Mouse (Mus musculus): ENCODE data around the gene Wscd2. TPM values are rescaled to one million over a fixed set of nuclear protein-coding genes. Genes with fewer than 3 reads are reported as not detected.

Gene Wscd2
- polyA plus RNA-seq, 1 experiment: 13.6 TPM

DNA sequence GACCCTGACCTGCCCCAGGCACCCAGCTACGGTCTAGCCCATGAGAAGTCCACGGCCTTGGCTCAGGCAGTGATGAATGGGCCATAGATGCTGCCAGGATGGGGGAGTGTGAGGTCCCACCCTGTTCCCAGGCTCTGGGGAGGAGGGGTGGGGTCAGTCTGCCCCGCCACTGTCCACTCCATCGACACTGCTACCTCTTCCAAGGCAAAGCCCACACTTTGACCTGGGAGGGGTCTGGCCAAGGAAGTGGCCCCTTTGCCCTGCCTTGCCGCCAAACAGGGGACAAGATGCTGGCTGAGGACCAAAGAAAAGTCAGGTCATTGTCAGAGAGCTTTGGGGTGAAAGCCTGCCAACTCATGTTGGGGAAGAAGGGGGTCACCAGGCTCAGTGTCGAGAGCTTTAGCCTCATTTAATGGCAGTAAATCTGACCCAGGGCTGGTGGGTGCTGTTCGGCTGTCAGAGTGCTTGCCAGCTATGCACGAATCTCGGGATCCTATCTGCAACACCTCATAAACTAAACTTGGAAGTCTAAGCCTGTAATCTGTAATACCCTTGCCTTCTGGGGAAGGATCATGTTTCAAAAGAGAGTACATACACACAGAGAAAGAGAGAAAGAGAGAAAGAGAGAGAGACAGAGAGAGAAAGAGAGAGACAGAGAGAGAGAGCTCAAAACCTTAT is 143.0 kb downstream of the Wscd2 start:
- Histone ChIP-seq H3K27ac (ENCODE audit: control insufficient read depth, insufficient read depth, low read depth, low read length) (no peak overlapping the region), H3K4me1 (ENCODE audit: control insufficient read depth, insufficient read depth, low read length) (no peaks in the 10 kb centered on the region), H3K36me3 (ENCODE audit: control insufficient read depth, insufficient read depth, low read length) (no peaks in the 10 kb centered on the region), H3K4me3 (ENCODE audit: control insufficient read depth, low read depth, low read length) (no peak overlapping the region), H3K27me3 (ENCODE audit: control insufficient read depth, insufficient read depth, low read length) (no peaks in the 10 kb centered on the region)
- no peak for TF ChIP-seq CTCF (IDR thresholded peaks at IDR 0.05; ENCODE audit: control insufficient read depth, insufficient read depth, insufficient replicate concordance, low read depth, low read length)
- TF ChIP-seq POLR2A (IDR thresholded peaks at IDR 0.05; ENCODE audit: control insufficient read depth, low read depth, low read length): no peak

DNA sequence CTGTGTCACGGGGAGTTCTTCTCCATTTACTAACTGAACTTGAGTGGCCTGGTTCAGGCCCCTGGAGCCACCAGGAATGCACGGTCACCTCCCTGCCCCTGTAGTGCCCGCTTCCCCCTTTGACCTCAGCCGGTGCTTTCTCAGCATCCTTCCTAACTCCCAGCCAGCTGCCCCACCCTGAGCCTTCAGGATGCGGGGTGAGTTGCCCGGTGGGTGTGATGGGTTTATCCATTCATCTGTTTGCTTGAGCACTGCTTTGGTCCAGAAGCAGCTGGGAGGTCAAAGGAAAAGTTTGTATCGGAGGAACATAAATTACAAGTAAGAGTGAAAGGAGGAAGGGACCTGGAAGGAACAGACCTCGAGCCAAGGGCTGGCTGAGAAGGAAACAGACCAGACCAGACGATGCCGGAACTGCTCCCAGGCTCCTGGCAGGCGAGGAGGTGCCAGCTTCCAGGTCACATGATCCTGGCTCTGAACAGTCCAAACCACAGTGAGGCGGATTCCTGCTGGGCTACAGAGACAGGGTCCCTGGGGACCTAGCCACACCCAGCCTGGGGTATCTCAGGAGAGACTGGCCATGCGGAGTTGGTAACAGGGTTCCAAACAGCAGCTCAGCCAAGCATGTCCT is 144.0 kb downstream of the Wscd2 start:
- Histone ChIP-seq H3K4me1 (ENCODE audit: control insufficient read depth, insufficient read depth, low read length) (no peaks in the 10 kb centered on the region), H3K27ac (ENCODE audit: control insufficient read depth, insufficient read depth, low read depth, low read length) (no peak overlapping the region), H3K27me3 (ENCODE audit: control insufficient read depth, insufficient read depth, low read length) (no peaks in the 10 kb centered on the region), H3K36me3 (ENCODE audit: control insufficient read depth, insufficient read depth, low read length) (no peaks in the 10 kb centered on the region), H3K4me3 (ENCODE audit: control insufficient read depth, low read depth, low read length) (no peak overlapping the region)
- no peak for TF ChIP-seq CTCF (IDR thresholded peaks at IDR 0.05; ENCODE audit: control insufficient read depth, insufficient read depth, insufficient replicate concordance, low read depth, low read length)
- no peak for TF ChIP-seq POLR2A (IDR thresholded peaks at IDR 0.05; ENCODE audit: control insufficient read depth, low read depth, low read length)

DNA sequence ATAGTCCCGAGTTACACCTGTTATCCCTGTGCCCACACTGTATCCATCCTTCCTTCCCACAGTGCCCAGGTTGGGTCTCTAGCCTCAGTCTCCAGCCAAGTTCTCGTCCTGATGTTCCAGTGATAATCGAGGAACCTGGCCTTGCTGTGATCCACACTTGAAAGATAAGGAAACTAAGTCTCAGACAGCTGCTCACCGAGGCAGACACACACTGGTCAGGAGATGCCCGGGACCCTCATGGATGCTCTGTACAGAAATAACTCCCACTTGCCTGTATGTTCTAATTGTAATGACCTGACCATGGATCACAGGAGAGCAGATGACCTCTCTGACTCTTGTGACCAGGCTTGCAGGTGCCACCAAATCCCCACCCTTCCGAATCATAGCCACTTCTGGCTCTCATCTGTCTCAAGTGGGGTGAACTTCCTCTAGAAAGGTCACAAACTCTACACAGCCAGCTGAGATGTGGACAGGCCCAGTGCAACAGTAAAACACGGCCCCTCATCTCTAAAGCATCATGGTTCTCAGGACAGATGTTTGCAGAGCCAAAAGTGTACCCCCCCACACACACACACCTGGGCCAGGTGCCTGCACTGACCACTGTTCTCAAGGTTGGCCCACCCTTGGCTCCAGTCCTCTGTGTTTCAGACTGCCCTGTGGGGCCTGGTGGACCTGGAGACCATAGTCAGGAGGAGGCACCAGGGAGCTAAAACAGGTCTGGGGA is 144.9 kb downstream of the Wscd2 start:
- Histone ChIP-seq H3K27me3 (ENCODE audit: control insufficient read depth, insufficient read depth, low read length) (no peaks in the 10 kb centered on the region), H3K27ac (ENCODE audit: control insufficient read depth, insufficient read depth, low read depth, low read length) (no peak overlapping the region), H3K36me3 (ENCODE audit: control insufficient read depth, insufficient read depth, low read length) (no peaks in the 10 kb centered on the region), H3K4me3 (ENCODE audit: control insufficient read depth, low read depth, low read length) (no peak overlapping the region), H3K4me1 (ENCODE audit: control insufficient read depth, insufficient read depth, low read length) (no peaks in the 10 kb centered on the region)
- TF ChIP-seq POLR2A (IDR thresholded peaks at IDR 0.05; ENCODE audit: control insufficient read depth, low read depth, low read length) (no peak), CTCF (IDR thresholded peaks at IDR 0.05; ENCODE audit: control insufficient read depth, insufficient read depth, insufficient replicate concordance, low read depth, low read length) (no peak)

DNA sequence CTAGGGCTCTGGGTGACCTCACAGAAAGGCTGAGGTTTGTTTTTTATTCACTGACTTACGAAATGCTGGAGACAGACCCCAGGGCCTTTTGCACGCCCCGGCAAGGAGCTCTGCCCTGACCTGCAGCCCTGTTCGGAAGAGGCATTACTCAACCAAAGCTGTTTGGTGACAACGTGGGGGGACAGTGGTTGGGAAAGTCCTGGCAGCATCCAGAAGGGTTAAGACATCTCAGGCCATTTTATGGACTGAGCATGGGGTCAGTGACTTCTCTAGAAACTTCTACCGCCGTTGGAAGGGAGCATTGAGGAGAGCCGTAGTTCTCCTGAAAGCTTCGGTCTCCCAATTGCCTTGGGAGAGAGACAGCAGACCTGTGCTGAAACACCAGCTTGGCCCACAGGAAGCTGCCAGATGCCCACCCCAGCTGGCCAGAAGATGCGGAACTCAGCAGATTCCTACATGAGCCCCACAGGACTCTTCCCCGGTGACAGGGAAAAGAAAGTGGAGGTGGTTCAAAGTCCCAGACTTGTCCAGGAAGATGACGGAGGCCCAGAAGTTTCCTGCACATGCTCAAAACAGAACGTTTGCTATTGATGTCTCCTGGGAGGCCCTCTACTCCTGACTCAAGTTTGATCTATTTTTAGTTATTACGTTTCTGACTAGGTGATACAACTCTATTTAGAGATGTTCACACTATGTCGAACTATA is 145.9 kb downstream of the Wscd2 start:
- Histone ChIP-seq H3K4me3 (ENCODE audit: control insufficient read depth, low read depth, low read length) (no peak overlapping the region), H3K4me1 (ENCODE audit: control insufficient read depth, insufficient read depth, low read length) (no peaks in the 10 kb centered on the region), H3K36me3 (ENCODE audit: control insufficient read depth, insufficient read depth, low read length) (no peaks in the 10 kb centered on the region), H3K27ac (ENCODE audit: control insufficient read depth, insufficient read depth, low read depth, low read length) (no peak overlapping the region), H3K27me3 (ENCODE audit: control insufficient read depth, insufficient read depth, low read length) (no peaks in the 10 kb centered on the region)
- TF ChIP-seq POLR2A (IDR thresholded peaks at IDR 0.05; ENCODE audit: control insufficient read depth, low read depth, low read length) (no peak), CTCF (IDR thresholded peaks at IDR 0.05; ENCODE audit: control insufficient read depth, insufficient read depth, insufficient replicate concordance, low read depth, low read length) (no peak)

DNA sequence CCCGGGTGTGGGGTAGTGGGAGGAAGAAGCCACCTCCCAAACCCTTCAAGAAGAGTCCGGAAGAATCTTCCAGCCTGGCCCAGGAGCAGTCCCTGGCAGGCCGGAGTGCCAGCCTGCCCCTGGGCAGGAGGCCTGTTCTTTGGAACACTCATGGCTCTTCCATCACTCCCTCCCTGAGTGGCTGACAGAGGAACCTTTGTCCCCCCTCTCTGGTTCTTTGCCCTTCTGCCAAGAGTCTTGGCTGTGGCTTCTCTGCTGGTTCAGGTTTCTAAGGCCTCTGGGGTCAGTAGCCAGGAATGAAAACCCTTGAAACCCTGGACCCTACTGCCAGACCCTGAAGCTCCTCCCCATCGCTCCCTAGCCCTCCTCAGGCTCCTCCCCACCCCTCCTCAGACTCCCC is 147.5 kb downstream of the Wscd2 start:
- Histone ChIP-seq H3K27ac (ENCODE audit: control insufficient read depth, insufficient read depth, low read depth, low read length) (no peak overlapping the region), H3K4me1 (ENCODE audit: control insufficient read depth, insufficient read depth, low read length) (no peaks in the 10 kb centered on the region), H3K4me3 (ENCODE audit: control insufficient read depth, low read depth, low read length) (no peak overlapping the region), H3K36me3 (ENCODE audit: control insufficient read depth, insufficient read depth, low read length) (no peaks in the 10 kb centered on the region), H3K27me3 (ENCODE audit: control insufficient read depth, insufficient read depth, low read length) (no peaks in the 10 kb centered on the region)
- TF ChIP-seq CTCF (IDR thresholded peaks at IDR 0.05; ENCODE audit: control insufficient read depth, insufficient read depth, insufficient replicate concordance, low read depth, low read length): no peak
- TF ChIP-seq POLR2A (IDR thresholded peaks at IDR 0.05; ENCODE audit: control insufficient read depth, low read depth, low read length): no peak

DNA sequence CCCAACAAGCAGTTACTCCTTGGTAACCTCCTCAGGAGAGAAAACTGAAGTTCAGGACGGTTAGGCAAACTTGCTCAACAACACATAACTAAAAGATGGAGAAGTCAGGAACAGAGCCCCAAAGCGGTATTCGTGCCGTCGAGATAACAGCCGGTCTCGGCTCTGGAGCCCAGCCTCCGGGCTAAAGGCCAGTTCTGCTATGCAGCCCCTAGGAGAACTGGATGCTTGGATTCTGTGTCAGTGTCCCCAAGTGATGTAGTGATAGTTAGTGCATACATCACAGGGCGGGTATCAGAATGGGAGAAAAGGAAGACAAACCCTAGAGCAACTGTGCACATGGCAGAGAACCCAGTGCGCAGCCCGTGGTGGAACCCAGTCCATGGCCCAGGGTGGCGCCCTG is 147.9 kb downstream of the Wscd2 start:
- no peak overlapping the region for H3K27ac ChIP-seq (ENCODE audit: control insufficient read depth, insufficient read depth, low read depth, low read length)
- no peaks in the 10 kb centered on the region for H3K36me3 ChIP-seq (ENCODE audit: control insufficient read depth, insufficient read depth, low read length)
- no peak overlapping the region for H3K4me3 ChIP-seq (ENCODE audit: control insufficient read depth, low read depth, low read length)
- peaks cover 2% of the 10 kb centered on the region; the same call in 1 of the 2 replicates for H3K4me1 ChIP-seq (ENCODE audit: control insufficient read depth, insufficient read depth, low read length)
- no peak for TF ChIP-seq CTCF (IDR thresholded peaks at IDR 0.05; ENCODE audit: control insufficient read depth, insufficient read depth, insufficient replicate concordance, low read depth, low read length)
- no peak for TF ChIP-seq POLR2A (IDR thresholded peaks at IDR 0.05; ENCODE audit: control insufficient read depth, low read depth, low read length)
- no peaks in the 10 kb centered on the region for H3K27me3 ChIP-seq (ENCODE audit: control insufficient read depth, insufficient read depth, low read length)

DNA sequence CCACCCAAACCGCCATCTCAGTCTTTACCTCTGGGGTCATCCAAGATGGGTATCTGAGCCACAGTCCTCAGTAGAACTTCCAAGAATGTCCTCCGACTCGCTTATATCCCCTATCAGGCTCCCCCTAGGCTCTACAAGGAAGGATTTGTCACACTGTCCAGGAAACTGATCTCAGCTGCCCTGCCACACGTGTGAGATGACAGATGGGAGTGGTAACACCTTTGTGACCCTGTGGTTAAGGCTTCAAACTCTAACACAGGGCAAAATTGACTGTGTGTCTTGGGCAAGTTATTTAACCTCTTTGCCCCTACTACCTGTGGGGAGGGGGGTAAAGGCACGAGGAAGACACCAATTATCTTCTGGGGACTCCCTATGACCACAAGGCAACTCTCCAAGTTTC is 149.0 kb downstream of the Wscd2 start:
- H3K27me3 ChIP-seq (ENCODE audit: control insufficient read depth, insufficient read depth, low read length): no peaks in the 10 kb centered on the region
- H3K4me1 ChIP-seq (ENCODE audit: control insufficient read depth, insufficient read depth, low read length): peaks cover 7% of the 10 kb centered on the region
- H3K27ac ChIP-seq (ENCODE audit: control insufficient read depth, insufficient read depth, low read depth, low read length): no peak overlapping the region
- no peak for TF ChIP-seq CTCF (IDR thresholded peaks at IDR 0.05; ENCODE audit: control insufficient read depth, insufficient read depth, insufficient replicate concordance, low read depth, low read length)
- no peak for TF ChIP-seq POLR2A (IDR thresholded peaks at IDR 0.05; ENCODE audit: control insufficient read depth, low read depth, low read length)
- H3K36me3 ChIP-seq (ENCODE audit: control insufficient read depth, insufficient read depth, low read length): no peaks in the 10 kb centered on the region
- no peak overlapping the region for H3K4me3 ChIP-seq (ENCODE audit: control insufficient read depth, low read depth, low read length)

Other genes starting within 250 kb of the Wscd2 start
- 1.8 and 2.2 TPM in 2 replicates for gene Sgsm1, start 179.5 kb upstream of the Wscd2 start, polyA plus RNA-seq (2012; rRNA removed)
- 10.8 and 12.8 TPM in 2 replicates for gene Aym1, start 133.0 kb upstream of the Wscd2 start, polyA plus RNA-seq (2012; rRNA removed)
- gene Cmklr1, start 160.1 kb downstream of the Wscd2 start, polyA plus RNA-seq (2012; rRNA removed): 82.3 and 86.6 TPM in 2 replicates
- gene 1700069L16Rik, start 234.4 kb downstream of the Wscd2 start, polyA plus RNA-seq (2012; rRNA removed): 11.1 and 14.8 TPM in 2 replicates
- gene Ficd, start 245.5 kb downstream of the Wscd2 start, polyA plus RNA-seq (2012; rRNA removed): 5.2 and 5.3 TPM in 2 replicates

Data from testis, adult 2 months (tissue).